Mouse (Mus musculus): ENCODE data around the gene Mob4.

Gene Mob4

DNA sequence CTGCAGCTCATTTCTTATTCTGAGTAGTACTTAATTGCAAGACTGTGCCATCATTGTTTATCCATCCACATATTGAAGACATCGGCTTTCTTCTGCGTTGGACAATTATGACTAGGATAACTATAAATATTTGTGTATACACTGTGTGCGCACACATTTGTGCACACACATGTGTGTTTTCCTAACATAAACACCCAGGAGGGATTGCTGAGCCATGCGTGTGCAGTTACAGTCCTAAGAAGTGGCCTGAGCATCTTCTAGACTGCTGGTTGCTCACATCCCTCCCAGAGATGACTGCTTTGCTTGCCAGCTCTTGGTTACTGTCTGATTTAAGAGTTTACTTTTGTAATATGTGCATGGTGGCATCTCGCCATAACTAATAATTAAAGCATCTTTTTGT lies 51.4 kb downstream of the Mob4 start:
- no peak for DNase-seq (ENCODE audit: low spot score in 2 of 2)

DNA sequence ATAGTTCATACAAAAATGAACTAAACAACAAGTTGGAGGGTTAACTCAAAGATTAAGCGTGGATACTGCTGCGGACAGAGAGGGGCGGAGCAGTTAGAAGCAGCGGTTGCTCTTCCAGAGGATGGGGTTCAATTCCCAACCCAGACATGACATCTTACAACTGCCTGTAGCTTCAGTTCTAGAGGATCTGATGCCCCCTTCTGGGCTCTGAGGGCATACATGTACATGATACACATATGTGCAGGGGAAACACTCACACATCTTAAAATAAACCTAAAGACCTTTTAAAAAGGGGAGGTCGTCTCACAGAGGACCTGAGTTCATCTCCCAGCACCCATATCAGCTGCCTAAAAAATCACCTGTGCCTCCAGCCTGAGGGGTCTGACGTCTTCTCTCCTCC lies 54.7 kb downstream of the Mob4 start:
- DNase-seq (ENCODE audit: low spot score in 2 of 2), result no peak

- DNase-seq (ENCODE audit: low spot score in 2 of 2), result no peak
Observed at GRCm38 (mm10) chr1:55186592-55187210, 55.7 kb downstream of the Mob4 start.

DNA sequence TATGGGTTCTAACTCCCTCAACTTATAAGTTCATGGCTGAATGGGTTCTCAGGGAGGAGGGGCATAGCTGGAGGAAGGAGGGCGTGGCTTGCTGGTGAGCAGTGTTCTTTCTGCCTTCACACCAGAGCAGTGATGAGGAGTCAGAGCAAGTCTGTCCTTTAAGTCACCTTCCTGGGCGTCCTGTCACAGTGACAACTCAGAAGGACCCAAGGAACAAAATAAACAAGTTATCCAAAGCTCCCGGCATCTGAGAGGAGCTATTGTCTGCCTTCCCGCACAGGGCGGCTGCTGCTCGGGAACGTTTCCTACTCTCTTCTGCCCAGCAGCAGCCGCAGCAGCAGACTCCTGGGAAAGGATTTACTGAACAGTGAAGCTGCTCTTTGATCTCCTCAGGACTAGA lies 61.0 kb downstream of the Mob4 start:
- DNase-seq (ENCODE audit: low spot score in 2 of 2), result no peak

DNA sequence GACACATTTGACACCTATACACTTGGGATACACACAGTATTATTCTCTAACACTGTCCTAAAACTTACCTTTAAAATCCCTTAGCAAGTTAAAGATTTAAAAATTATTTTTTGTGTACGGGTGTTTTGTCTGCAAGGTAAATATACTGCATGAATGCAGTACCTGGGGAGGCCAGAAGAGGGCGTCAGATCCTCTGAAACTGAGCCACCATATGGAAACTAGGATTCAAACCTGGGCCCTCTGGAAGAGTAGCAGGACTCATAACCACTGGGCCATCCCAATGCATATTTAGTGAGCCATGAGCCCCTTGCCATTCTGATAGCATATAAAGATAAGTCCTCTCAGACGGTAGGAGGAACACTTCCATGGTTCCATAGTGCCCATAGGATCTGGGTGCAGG lies 61.8 kb downstream of the Mob4 start:
- peak in 1 of 2 experiments; percentile 41 for DNase-seq (ENCODE audit: low spot score in 2 of 2)

GRCm38 (mm10) chr1:55193316-55193715 lies 62.3 kb downstream of the Mob4 start:
- no peak for DNase-seq (ENCODE audit: low spot score in 2 of 2)

GRCm38 (mm10) chr1:55194064-55194915 lies 63.3 kb downstream of the Mob4 start:
- DNase-seq (ENCODE audit: low spot score in 2 of 2), result no peak

DNA sequence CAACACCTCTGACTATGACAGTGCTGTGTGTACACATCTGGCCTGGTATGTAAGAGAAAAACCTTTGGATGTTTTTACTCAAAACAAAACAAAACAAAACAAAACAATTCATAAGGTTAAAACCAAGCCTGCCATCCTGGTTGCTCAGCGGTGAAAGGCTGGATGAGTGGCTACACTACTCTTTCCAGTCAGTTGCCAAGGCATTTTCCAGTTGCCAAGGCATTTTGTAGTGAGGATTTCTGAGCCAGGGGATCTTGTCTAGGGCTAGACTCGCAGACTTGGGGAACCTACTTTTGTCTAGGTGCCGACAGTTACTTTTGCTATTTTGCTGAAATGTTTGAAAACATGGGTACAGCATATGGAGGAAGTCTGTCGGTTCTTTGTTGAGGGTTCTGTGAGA lies 64.0 kb downstream of the Mob4 start:
- DNase-seq (ENCODE audit: low spot score in 2 of 2), result no peak

- DNase-seq (ENCODE audit: low spot score in 2 of 2), result no peak
Observed at GRCm38 (mm10) chr1:55196327-55197003, 65.4 kb downstream of the Mob4 start.

DNA sequence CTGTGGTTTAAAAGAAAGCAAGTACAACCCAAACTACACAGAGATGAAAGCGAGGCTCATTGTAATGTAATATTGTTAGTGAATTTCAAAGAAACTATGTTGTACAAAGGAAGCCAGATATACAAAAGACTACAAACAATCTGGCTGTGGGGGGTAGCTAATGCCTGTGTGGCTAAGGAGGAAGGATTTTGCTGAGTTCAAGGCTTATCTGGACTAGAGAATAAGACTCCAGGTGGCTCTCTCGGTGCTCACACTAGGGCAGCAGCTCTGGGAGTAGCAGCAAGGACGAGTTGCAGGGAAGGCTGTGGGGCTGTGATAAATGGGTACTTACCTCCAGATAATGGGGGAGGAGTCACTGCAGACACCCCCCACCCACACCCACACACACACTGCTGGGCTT lies 67.7 kb downstream of the Mob4 start:
- no peak for DNase-seq (ENCODE audit: low spot score in 2 of 2)

GRCm38 (mm10) chr1:55201850-55202752 lies 71.1 kb downstream of the Mob4 start:
- DNase-seq (ENCODE audit: low spot score in 2 of 2), result no peak

Measured in spleen, postnatal 14 days (tissue).